Mouse (Mus musculus) MN1 (cell line): ENCODE measurements around the gene Picalm.
"Not testable (repeated sequence)": the region's sequence is repeated elsewhere in the genome, so short reads cannot be mapped to it uniquely, and the experiment has no call there.

Experiments
- DNase-seq: peaks from one replicate; pipeline ENCODE4 v3.0.0-alpha.2; 2016; ENCODE audit warnings: low spot score

Picalm gene

DNA sequence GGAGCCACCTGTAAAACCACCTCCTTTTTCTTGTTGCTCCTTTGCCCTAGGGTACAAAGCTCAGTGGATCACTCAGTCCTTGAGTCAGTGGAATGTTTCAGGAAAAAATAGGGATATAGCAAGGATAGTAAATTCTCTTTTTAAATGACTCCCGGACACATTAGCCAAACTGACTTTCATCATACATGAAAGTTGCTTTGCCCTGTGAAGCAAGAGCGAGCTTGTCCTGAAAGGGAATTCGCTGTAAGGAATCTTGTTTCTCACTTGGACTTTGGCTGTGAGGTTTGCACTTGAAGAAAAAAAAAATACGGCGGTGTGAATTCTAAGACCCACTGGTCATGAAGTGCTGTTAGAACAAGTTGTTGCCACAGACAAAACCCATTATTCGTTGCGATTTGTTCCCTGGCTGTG is 1.8 kb downstream of the Picalm start:
- DNase-seq, result peak; percentile 12

DNA sequence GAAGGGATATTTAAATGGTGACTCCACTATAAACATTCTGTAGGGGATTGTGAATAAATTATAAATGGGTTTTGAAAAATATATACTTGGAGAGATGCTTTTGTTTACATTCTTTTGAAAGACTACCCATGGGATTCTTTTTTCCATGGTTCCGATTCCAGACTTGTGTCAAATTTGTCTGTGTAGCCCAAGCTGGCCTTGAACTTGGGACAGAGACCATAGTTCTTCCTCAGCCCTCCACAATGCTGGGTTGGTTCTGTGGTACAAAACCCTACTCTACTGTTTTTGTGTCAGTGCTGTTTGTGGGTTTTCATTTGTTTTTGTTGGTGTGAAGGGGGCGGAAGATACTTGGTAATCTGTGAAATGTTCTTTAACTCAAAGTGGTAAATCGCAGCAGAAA is 2.3 kb downstream of the Picalm start:
- DNase-seq, result no peak

DNA sequence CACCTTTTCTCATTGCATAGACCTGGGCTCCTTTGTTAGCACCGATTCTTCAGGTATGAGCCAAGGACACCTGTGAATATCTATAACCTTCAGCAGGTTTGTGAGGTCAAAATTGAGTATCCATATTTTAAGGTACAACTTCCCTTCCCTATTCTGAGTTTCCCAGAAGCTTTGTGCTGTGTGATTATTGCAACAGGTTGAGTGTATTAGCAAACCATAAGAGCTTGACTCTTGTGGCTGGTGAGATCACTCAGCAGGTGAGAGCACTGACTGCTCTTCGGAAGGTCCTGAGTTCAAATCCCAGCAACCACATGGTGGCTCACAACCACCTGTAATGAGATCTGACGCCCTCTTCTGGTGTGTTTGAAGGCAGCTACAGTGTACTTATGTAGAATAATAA is 6.7 kb downstream of the Picalm start:
- no peak for DNase-seq

- no peak for DNase-seq
Measured at GRCm38 (mm10) chr7:90138359-90138758, 8.3 kb downstream of the Picalm start.

GRCm38 (mm10) chr7:90140290-90140689 is 10.3 kb downstream of the Picalm start:
- DNase-seq, result no peak

DNA sequence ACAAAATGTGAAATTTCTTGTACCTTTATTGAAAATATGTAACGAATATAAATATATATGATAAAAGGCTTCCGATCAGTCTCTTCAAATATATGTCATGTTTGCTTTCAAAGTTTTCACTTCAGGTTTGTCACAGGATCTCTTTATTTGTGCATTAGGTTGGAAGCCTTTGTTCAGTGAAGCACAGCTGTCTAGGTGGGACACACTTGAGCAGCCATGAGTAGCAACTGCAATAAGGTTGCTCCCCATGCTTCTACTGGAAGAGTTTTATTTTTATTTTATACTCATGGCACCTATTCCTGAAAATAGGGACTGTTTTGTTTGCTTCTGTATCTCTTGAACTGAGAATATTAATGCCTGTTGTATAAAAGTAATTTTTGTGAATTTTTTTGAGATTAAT is 14.3 kb downstream of the Picalm start:
- DNase-seq, result no peak

DNA sequence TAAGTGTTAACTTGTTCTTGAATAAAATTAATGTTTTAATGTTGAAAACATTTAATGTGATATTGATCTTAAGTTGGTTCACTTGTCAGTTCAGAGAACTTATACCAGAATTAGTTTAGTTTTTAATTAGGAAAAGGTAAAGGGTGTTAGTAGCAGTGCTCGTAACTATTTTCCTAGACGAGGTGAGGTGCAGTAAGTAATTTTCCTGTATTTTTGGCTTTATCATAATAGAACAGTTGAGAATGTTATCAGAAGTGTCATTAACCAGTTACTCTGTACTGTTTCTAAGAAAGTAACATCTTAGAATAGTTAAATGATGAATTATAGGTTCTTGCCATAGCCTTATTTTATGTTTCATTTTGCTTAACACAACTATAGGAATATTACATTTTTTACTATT is 15.0 kb downstream of the Picalm start:
- no peak for DNase-seq

GRCm38 (mm10) chr7:90145376-90145775 is 15.4 kb downstream of the Picalm start:
- no peak for DNase-seq

DNA sequence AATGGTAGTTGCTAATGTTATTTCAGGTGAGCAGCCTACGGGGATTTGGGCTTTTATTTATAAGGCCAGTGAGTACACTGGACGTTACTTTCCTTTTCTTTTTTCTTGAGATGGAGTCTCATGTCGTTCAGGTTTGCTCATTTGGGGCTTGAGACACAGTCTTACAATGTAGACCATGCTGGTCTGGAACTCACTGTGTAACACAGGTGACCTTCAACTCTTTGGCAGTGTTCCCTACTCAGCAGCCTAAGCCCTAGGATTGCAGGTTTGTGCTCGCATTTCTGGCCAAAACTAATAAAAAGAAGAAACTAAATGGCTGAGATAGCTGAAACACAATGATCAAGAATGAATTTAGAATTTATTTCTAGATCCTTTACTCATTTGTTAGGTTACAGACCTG is 15.9 kb downstream of the Picalm start:
- no peak for DNase-seq

GRCm38 (mm10) chr7:90146321-90146720 is 16.3 kb downstream of the Picalm start:
- peak; percentile 12 for DNase-seq

- DNase-seq, result no peak
Measured at GRCm38 (mm10) chr7:90148023-90148422, 18.0 kb downstream of the Picalm start.

DNA sequence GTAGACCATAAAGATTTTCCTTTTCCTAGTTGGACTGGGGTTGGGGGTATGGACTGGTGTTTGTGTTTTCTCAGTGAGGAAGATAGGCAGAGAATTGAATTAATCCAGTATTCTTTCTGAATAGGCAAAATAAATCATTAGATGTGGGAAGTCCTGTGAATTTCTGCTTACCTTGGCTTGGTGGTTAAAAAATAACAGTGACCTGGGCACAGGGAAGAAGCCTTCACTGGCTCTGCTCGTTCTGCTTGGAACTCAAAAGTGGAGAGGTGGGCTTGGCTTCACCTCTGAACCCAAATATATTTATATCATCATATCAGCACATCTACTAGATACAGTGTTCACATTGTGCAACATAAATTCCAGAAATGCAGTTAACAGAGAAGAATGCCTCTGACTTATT is 18.5 kb downstream of the Picalm start:
- DNase-seq, result no peak

DNA sequence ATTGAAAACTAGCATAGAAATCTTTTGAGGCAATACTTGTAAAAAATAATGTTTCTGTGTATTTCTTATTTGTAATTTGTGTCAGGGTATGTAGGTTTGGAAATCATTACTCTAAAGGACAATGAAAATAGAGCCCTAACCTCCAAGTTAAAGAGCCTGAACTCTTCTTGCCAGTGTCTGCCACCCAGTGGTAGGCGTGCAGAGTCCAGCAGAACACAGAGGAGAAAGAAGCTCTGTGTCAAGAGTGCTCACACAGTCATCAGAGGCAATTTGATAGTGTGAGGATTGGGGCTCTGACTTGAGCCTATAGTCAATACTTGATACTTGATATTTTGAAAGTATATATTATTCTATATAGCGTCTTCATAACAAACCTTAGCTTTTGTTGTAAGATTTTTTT is 20.3 kb downstream of the Picalm start:
- DNase-seq, result peak; percentile 63

- no peak for DNase-seq
Measured at GRCm38 (mm10) chr7:90158034-90158433, 28.0 kb downstream of the Picalm start.

- DNase-seq, result no peak
Measured at GRCm38 (mm10) chr7:90160598-90160997, 30.6 kb downstream of the Picalm start.

DNA sequence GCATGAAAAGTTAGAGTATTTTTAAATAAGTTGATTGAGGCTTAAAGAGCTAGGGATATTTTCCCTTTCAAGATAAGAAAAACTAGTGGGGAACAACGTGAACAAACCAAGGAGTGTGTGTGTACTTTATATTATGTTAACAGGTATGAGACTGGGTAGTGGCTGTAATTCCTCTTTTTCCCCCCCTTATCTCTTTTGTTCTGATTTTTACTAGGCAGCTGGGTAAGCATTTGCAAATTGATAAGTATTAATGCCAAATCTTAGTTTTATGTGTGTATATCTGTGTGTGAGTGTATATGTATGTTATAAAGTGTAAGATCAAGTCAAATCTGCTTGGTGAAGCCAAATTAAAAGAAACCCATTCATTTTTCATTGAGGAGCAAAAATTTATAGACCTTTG is 34.3 kb downstream of the Picalm start:
- DNase-seq, result no peak

DNA sequence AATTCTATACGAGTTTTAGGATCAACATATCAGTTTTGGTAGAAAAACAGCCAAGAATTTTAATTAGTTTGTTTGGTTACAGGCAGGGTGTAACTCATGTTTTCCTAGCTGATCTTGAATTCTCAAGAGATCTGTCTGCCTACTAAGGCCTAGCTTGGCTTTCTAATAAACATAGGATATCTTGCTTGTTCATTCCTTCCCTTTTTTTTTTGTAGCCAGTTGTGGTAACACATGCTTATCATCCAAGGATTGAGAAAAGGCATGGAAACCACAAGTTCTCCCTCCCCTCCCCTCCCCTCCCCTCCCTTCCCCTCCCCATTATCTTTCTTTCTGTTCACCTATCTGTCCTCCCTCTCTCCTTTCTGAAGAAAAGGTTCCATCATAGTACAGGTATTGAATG is 36.0 kb downstream of the Picalm start:
- no peak for DNase-seq

DNA sequence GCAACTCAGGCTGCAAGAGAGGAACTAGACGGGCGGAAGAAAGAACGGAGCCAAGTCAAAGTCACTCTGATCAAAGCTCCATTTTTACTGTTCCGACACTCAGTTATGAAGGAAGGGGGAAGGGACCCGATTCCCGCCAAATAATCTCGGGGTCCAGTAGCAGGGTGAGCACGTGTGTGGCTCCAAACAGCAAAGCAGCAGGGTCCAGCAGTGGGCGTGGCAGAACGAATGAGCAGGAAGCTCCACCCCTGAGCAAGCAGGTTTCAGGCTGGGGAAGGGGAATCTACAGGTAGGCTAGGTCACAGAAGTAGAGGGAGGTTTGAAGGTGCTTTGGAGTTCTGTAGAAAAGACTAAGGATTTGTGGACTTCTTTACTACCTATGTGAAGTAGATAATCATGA is 37.8 kb downstream of the Picalm start:
- not testable (repeated sequence) for DNase-seq

GRCm38 (mm10) chr7:90173778-90174177 is 43.8 kb downstream of the Picalm start:
- DNase-seq, result no peak

DNA sequence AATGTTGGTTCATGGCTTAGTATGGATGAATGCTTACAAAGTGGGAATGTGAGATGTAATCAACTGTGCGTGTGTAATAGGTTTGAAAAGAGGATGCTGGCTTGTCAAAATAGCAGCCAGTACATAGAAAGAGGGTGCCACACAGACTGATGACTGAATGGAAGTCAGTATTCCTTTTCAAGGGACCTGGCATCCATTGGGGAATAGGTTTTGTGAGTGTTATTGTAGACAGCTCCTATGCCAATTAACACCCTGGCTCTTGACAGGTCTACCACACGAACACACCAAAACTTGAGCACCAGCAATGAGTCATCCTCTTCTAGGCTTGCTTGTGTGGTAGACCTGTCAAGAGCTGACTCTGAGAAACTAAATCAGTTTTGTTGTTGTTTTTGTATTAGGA is 45.6 kb downstream of the Picalm start:
- DNase-seq, result no peak

DNA sequence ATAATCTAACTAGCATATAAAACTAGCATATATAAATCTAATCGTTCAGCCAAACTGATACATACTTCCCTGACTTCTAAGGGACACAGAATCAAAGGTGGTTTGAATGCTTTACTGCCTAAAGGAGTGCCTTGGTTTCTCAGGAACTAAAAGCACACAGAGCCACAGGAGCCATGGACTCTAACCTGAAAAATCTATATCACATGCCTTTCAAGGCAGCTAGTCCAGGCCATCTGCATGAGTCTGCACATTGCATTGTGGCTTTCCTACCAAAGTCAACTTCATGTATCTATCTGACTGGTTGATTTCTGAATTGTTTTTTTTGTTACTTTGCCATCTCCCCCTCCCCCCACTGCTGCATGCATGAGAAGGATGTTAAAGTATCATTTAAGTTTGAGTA is 50.6 kb downstream of the Picalm start:
- no peak for DNase-seq

GRCm38 (mm10) chr7:90200251-90200650 is 70.2 kb downstream of the Picalm start:
- DNase-seq, result peak; percentile 14

GRCm38 (mm10) chr7:90201877-90202465 is 72.0 kb downstream of the Picalm start:
- no peak for DNase-seq

GRCm38 (mm10) chr7:90203914-90204313 is 73.9 kb downstream of the Picalm start:
- DNase-seq, result no peak

DNA sequence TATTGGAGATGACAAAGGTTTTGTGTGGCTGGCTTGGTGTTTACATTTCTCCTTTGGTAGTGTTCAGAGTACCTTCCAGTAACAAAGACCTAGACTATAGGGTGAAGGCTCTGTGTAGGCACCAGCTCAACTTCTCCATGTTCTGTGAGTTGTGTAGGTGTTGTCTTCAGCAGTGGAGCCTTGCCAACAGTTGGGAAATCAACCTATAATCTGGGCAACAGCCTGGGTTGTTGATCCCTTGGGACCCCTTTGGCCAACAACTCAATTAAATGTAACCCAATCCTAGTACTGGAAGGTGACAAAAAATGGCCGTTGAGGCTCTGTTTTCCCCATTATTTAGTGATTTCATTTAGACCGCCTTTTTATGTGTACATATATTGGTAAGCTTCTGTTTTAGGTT is 80.1 kb downstream of the Picalm start:
- no peak for DNase-seq
